Mouse (Mus musculus): ENCODE data around the gene Gsto2.

DNA sequence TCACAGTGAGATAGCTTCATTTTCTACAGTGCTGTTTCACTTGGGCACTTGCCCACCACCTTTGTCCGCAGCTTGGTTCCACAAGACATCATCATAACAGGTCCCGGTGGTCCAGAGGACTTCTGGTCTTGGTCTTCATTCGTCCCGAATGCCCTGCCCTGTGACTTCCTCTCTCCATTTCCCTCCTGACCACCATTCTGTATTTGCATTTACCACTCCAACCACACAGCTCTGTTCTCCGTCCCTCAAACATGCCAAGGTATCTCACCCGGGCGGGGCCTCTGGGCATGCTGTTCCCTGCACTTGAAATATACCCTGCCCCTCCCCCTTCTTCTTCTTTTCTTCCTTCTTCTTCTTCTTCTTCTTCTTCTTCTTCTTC, 43.9 kb upstream of the Gsto2 start:
- TF ChIP-seq MYOD1 (IDR thresholded peaks at IDR 0.05; ENCODE audit: control insufficient read depth in 1 of 3, insufficient read length in 2 of 3, low read depth in 2 of 3): no peak
- no peak for TF ChIP-seq POLR2A (IDR thresholded peaks at IDR 0.05; ENCODE audit: insufficient read length, low read depth)
- TF ChIP-seq MAX (IDR thresholded peaks at IDR 0.05; ENCODE audit: low read depth): no peak
- TF ChIP-seq TCF12 (IDR thresholded peaks at IDR 0.05; ENCODE audit: insufficient read depth, poor library complexity, severe bottlenecking): no peak
- no peak for TF ChIP-seq USF1 (IDR thresholded peaks at IDR 0.05; ENCODE audit: low read depth)
- TF ChIP-seq MYOG (IDR thresholded peaks at IDR 0.05; ENCODE audit: control insufficient read depth in 1 of 3, insufficient read depth in 1 of 3, insufficient read length in 2 of 3, low read depth in 2 of 3): no peak
- no peak for TF ChIP-seq CEBPB (IDR thresholded peaks at IDR 0.05; ENCODE audit: insufficient read depth, poor library complexity, severe bottlenecking)
- TF ChIP-seq E2F4 (IDR thresholded peaks at IDR 0.05; ENCODE audit: insufficient read depth): no peak
- no peak for TF ChIP-seq SRF (IDR thresholded peaks at IDR 0.05; ENCODE audit: control insufficient read depth, insufficient read length, low read depth)
- no peak for TF ChIP-seq TCF3 (IDR thresholded peaks at IDR 0.05; ENCODE audit: insufficient read length, low read depth)
- TF ChIP-seq POLR2AphosphoS2 (IDR thresholded peaks at IDR 0.05; ENCODE audit: insufficient read length, low read depth): no peak
- TF ChIP-seq REST (IDR thresholded peaks at IDR 0.05; ENCODE audit: insufficient read depth, insufficient read length): no peak

Data from myocyte (in vitro differentiated cells).